Mouse (Mus musculus) lung, postnatal 36 days (tissue): ENCODE results near the gene Phactr1.

Experiments
- DNase-seq: peaks from one replicate; pipeline ENCODE4 v3.0.0; 2022; ENCODE audit warnings: mixed read lengths

The Phactr1 gene

GRCm38 (mm10) chr13:42759170-42759569, 78.7 kb downstream of the Phactr1 start:
- DNase-seq = no peak

- no peak for DNase-seq
These were observed 80.6 kb downstream of the Phactr1 start for GRCm38 (mm10) chr13:42760907-42761544.

GRCm38 (mm10) chr13:42772314-42772713, 91.9 kb downstream of the Phactr1 start:
- DNase-seq = no peak

GRCm38 (mm10) chr13:42774040-42774439, 93.6 kb downstream of the Phactr1 start:
- no peak for DNase-seq

GRCm38 (mm10) chr13:42782151-42782550, 101.7 kb downstream of the Phactr1 start:
- no peak for DNase-seq

GRCm38 (mm10) chr13:42789221-42789620, 108.8 kb downstream of the Phactr1 start:
- DNase-seq = no peak

GRCm38 (mm10) chr13:42792279-42792678, 111.9 kb downstream of the Phactr1 start:
- peak; percentile 19 for DNase-seq

GRCm38 (mm10) chr13:42800523-42800922, 120.1 kb downstream of the Phactr1 start:
- DNase-seq = no peak

- no peak for DNase-seq
These were observed 123.9 kb downstream of the Phactr1 start for GRCm38 (mm10) chr13:42804314-42804713.

GRCm38 (mm10) chr13:42812762-42813161, 132.3 kb downstream of the Phactr1 start:
- peak; percentile 8 for DNase-seq

- DNase-seq = peak; percentile 78
These were observed 138.0 kb downstream of the Phactr1 start for GRCm38 (mm10) chr13:42818378-42818777.

- DNase-seq = no peak
These were observed 140.1 kb downstream of the Phactr1 start for GRCm38 (mm10) chr13:42820513-42820912.

GRCm38 (mm10) chr13:42821426-42822106, 141.1 kb downstream of the Phactr1 start:
- no peak for DNase-seq

- peak; percentile 85 for DNase-seq
These were observed 142.1 kb downstream of the Phactr1 start for GRCm38 (mm10) chr13:42822545-42822944.

GRCm38 (mm10) chr13:42823875-42824274, 143.5 kb downstream of the Phactr1 start:
- no peak for DNase-seq

- DNase-seq = peak; percentile 71
These were observed 146.2 kb downstream of the Phactr1 start for GRCm38 (mm10) chr13:42826602-42827001.

- peak; percentile 70 for DNase-seq
These were observed 148.6 kb downstream of the Phactr1 start for GRCm38 (mm10) chr13:42828978-42829377.

GRCm38 (mm10) chr13:42835441-42835840, 155.0 kb downstream of the Phactr1 start:
- DNase-seq = peak; percentile 67

GRCm38 (mm10) chr13:42839358-42839757, 158.9 kb downstream of the Phactr1 start:
- no peak for DNase-seq

GRCm38 (mm10) chr13:42852086-42852485, 171.7 kb downstream of the Phactr1 start:
- DNase-seq = no peak

- DNase-seq = no peak
These were observed 173.6 kb downstream of the Phactr1 start for GRCm38 (mm10) chr13:42853900-42854595.

- peak; percentile 72 for DNase-seq
These were observed 185.9 kb downstream of the Phactr1 start for GRCm38 (mm10) chr13:42866162-42866941.

- no peak for DNase-seq
These were observed 186.6 kb downstream of the Phactr1 start for GRCm38 (mm10) chr13:42867026-42867425.
